Mouse (Mus musculus) MEL (cell line): ENCODE results near the gene Rcbtb2. TPM values are rescaled to one million over a fixed set of nuclear protein-coding genes. Genes with fewer than 3 reads are reported as not detected.

ENCODE experiments used
- DNase-seq: peaks from one replicate; pipeline ENCODE4 v3.0.0; 2011; ENCODE audit warnings: low read depth, low spot score
- H3K27ac ChIP-seq: 2 replicates; pipeline ENCODE4 v1.5.1; 2012; ENCODE audit warnings: low read depth, mild to moderate bottlenecking, control low read depth, low read length, moderate library complexity; ENCODE audit not compliant: control insufficient read depth
- H3K27me3 ChIP-seq, 2 experiments: fragments of 150-350 bp in 1 of 2; sonication (generic) in 1 of 2; 2 replicates each; pipeline ENCODE4 v1.6.1; 2012; ENCODE audit warnings: low read length in 2 of 2, mild to moderate bottlenecking in 2 of 2, improper control_type of control experiment in 1 of 2, moderate library complexity in 1 of 2; ENCODE audit not compliant: insufficient read depth in 2 of 2, control insufficient read depth in 1 of 2
- H3K36me3 ChIP-seq, 2 experiments: 2 replicates each; pipeline ENCODE4 v1.6.1; 2012 to 2014; ENCODE audit warnings: low read length in 2 of 2, improper control_type of control experiment in 1 of 2, inconsistent platforms in 1 of 2, mild to moderate bottlenecking in 1 of 2; ENCODE audit not compliant: insufficient read depth in 2 of 2, control insufficient read depth in 1 of 2
- H3K4me1 ChIP-seq, 2 experiments: fragments of 150-350 bp in 1 of 2; sonication (generic) in 1 of 2; 2 replicates each; pipeline ENCODE4 v1.6.1; 2012; ENCODE audit warnings: low read length in 2 of 2, improper control_type of control experiment in 1 of 2, mild to moderate bottlenecking in 1 of 2; ENCODE audit not compliant: insufficient read depth in 2 of 2, control insufficient read depth in 1 of 2
- H3K4me3 ChIP-seq, 2 experiments: fragments of 150-350 bp in 1 of 2; sonication (generic) in 1 of 2; 2 replicates each; pipeline ENCODE4 v1.5.1; 2012; ENCODE audit warnings: low read depth in 2 of 2, low read length in 2 of 2, mild to moderate bottlenecking in 2 of 2, moderate library complexity in 2 of 2, control low read depth in 1 of 2, improper control_type of control experiment in 1 of 2; ENCODE audit not compliant: control insufficient read depth in 1 of 2, insufficient read depth in 1 of 2
- H3K79me2 ChIP-seq: 2 replicates; pipeline ENCODE4 v1.6.1; 2012; ENCODE audit warnings: mild to moderate bottlenecking, low read length, moderate library complexity; ENCODE audit not compliant: control insufficient read depth, poor library complexity, insufficient read depth
- H3K9ac ChIP-seq: 2 replicates; pipeline ENCODE4 v1.6.1; 2012; ENCODE audit warnings: low read depth, mild to moderate bottlenecking, control low read depth, low read length, moderate library complexity; ENCODE audit not compliant: control insufficient read depth, poor library complexity, severe bottlenecking
- H3K9me3 ChIP-seq: fragments of 150-350 bp; sonication (generic); replicated peaks from 2 replicates; pipeline ENCODE4 v1.6.1; 2012; ENCODE audit warnings: mild to moderate bottlenecking, low read length, improper control_type of control experiment, moderate library complexity; ENCODE audit not compliant: insufficient read depth
- BHLHE40 ChIP-seq: IDR thresholded peaks from 2 replicates; pipeline ENCODE4 v1.6.1; 2012; ENCODE audit warnings: low read depth, mild to moderate bottlenecking, inconsistent platforms, low read length, improper control_type of control experiment, borderline replicate concordance
- CHD1 ChIP-seq: IDR thresholded peaks from 2 replicates; pipeline ENCODE4 v1.6.1; 2012; ENCODE audit warnings: low read depth, mild to moderate bottlenecking, inconsistent platforms, low read length, improper control_type of control experiment
- CHD2 ChIP-seq: IDR thresholded peaks from 2 replicates; pipeline ENCODE4 v1.6.1; 2011; ENCODE audit warnings: low read length, improper control_type of control experiment
- CTCF ChIP-seq, 3 experiments: IDR thresholded peaks in 2 of 3; conservative IDR thresholded peaks in 1 of 3; 2 replicates each; pipeline ENCODE4 v1.5.1; 2011 to 2012; ENCODE audit warnings: low read length in 3 of 3, low read depth in 2 of 3, mild to moderate bottlenecking in 2 of 3, improper control_type of control experiment in 1 of 3, inconsistent platforms in 1 of 3, mixed read lengths in 1 of 3, moderate library complexity in 1 of 3; ENCODE audit not compliant: control insufficient read depth in 1 of 3, insufficient read depth in 1 of 3, poor library complexity in 1 of 3, severe bottlenecking in 1 of 3
- EP300 ChIP-seq, 2 experiments: IDR thresholded peaks; 2 replicates each; pipeline ENCODE4 v1.6.1; 2011; ENCODE audit warnings: improper control_type of control experiment in 2 of 2, low read length in 2 of 2, low read depth in 1 of 2, mild to moderate bottlenecking in 1 of 2
- HCFC1 ChIP-seq: IDR thresholded peaks from 2 replicates; pipeline ENCODE4 v1.6.1; 2012; ENCODE audit warnings: low read depth, mild to moderate bottlenecking, inconsistent platforms, low read length, improper control_type of control experiment, moderate library complexity
- JUND ChIP-seq: IDR thresholded peaks from 2 replicates; pipeline ENCODE4 v1.6.1; 2011; ENCODE audit warnings: low read depth, mild to moderate bottlenecking, improper control_type of control experiment, low read length
- MAFK ChIP-seq: IDR thresholded peaks from 2 replicates; pipeline ENCODE4 v1.6.1; 2011; ENCODE audit warnings: low read depth, mild to moderate bottlenecking, low read length, improper control_type of control experiment, borderline replicate concordance
- MXI1 ChIP-seq: IDR thresholded peaks from 2 replicates; pipeline ENCODE4 v1.6.1; 2011; ENCODE audit warnings: mild to moderate bottlenecking, low read depth, low read length, improper control_type of control experiment
- MYB ChIP-seq: IDR thresholded peaks from 2 replicates; pipeline ENCODE4 v1.6.1; 2011; ENCODE audit warnings: mild to moderate bottlenecking, low read depth, low read length, improper control_type of control experiment
- MYC ChIP-seq: IDR thresholded peaks from 2 replicates; pipeline ENCODE4 v1.6.1; 2011; ENCODE audit warnings: low read depth, mild to moderate bottlenecking, low read length, improper control_type of control experiment, moderate library complexity
- NRF1 ChIP-seq: IDR thresholded peaks from 2 replicates; pipeline ENCODE4 v1.6.1; 2014; ENCODE audit warnings: low read depth, mild to moderate bottlenecking, inconsistent platforms, low read length, improper control_type of control experiment, moderate library complexity; ENCODE audit not compliant: poor library complexity, insufficient read depth, severe bottlenecking
- POLR2A ChIP-seq, 2 experiments: IDR thresholded peaks; 2 replicates each; pipeline ENCODE4 v1.6.1; 2011 to 2012; ENCODE audit warnings: low read length in 2 of 2, mild to moderate bottlenecking in 2 of 2, control low read depth in 1 of 2, improper control_type of control experiment in 1 of 2, low read depth in 1 of 2, moderate library complexity in 1 of 2; ENCODE audit not compliant: control insufficient read depth in 1 of 2, insufficient read depth in 1 of 2, poor library complexity in 1 of 2
- POLR2AphosphoS5 ChIP-seq: IDR thresholded peaks from 2 replicates; pipeline ENCODE4 v1.6.1; 2012; ENCODE audit warnings: low read depth, borderline replicate concordance, mild to moderate bottlenecking, inconsistent platforms, low read length, moderate library complexity, mixed read lengths
- RCOR1 ChIP-seq: IDR thresholded peaks from 2 replicates; pipeline ENCODE4 v1.6.1; 2012; ENCODE audit warnings: low read depth, mild to moderate bottlenecking, inconsistent platforms, low read length, improper control_type of control experiment
- SIN3A ChIP-seq: IDR thresholded peaks from 2 replicates; pipeline ENCODE4 v1.6.1; 2012; ENCODE audit warnings: low read length, improper control_type of control experiment, inconsistent platforms
- TAL1 ChIP-seq: IDR thresholded peaks from 2 replicates; pipeline ENCODE4 v1.6.1; 2012; ENCODE audit warnings: mild to moderate bottlenecking, inconsistent platforms, low read length, moderate library complexity, mixed read lengths
- TBP ChIP-seq: IDR thresholded peaks from 2 replicates; pipeline ENCODE4 v1.8.0; 2011; ENCODE audit warnings: low read depth, low read length, improper control_type of control experiment
- USF1 ChIP-seq: IDR thresholded peaks from 2 replicates; pipeline ENCODE4 v1.6.1; 2014; ENCODE audit warnings: low read depth, mild to moderate bottlenecking, inconsistent platforms, low read length, improper control_type of control experiment, moderate library complexity
- USF2 ChIP-seq, 2 experiments: IDR thresholded peaks; 2 replicates each; pipeline ENCODE4 v1.6.1; 2011 to 2012; ENCODE audit warnings: improper control_type of control experiment in 2 of 2, low read length in 2 of 2, borderline replicate concordance in 1 of 2, inconsistent platforms in 1 of 2, low read depth in 1 of 2, mild to moderate bottlenecking in 1 of 2; ENCODE audit not compliant: insufficient read depth in 1 of 2
- ZC3H11A ChIP-seq: IDR thresholded peaks from 2 replicates; pipeline ENCODE4 v1.6.1; 2012; ENCODE audit warnings: low read depth, mild to moderate bottlenecking, inconsistent platforms, low read length, improper control_type of control experiment
- ZMIZ1 ChIP-seq: IDR thresholded peaks from 2 replicates; pipeline ENCODE4 v1.6.1; 2012; ENCODE audit warnings: low read depth, mild to moderate bottlenecking, inconsistent platforms, low read length, improper control_type of control experiment, moderate library complexity
- polyA plus RNA-seq, 2 experiments: library from polyadenylated mRNA; stranded (reverse) in 1 of 2; unstranded in 1 of 2; fragments of >175 nt in 1 of 2; fragments of >200 nt in 1 of 2; gene quantifications; 2 replicates each; pipeline versions ENCODE4 v1.2.1 to v1.2.4; 2012; ENCODE audit warnings: low replicate concordance in 2 of 2, low read depth in 1 of 2; ENCODE audit not compliant: insufficient read length in 2 of 2, insufficient read depth in 1 of 2, missing spikeins in 1 of 2
- total RNA-seq: library from RNA; depleted of rRNA; stranded (reverse); fragments of 300-350 nt; gene quantifications from 2 replicates; pipeline ENCODE4 v1.2.3, GENCODE M21; 2012; rRNA removed

Gene Rcbtb2
- total RNA-seq (5.4 and 8.6 TPM in 2 replicates), polyA plus RNA-seq (10 to 100 TPM in 1 of 2 experiments, not detected in 1; 13.8 TPM)

DNA sequence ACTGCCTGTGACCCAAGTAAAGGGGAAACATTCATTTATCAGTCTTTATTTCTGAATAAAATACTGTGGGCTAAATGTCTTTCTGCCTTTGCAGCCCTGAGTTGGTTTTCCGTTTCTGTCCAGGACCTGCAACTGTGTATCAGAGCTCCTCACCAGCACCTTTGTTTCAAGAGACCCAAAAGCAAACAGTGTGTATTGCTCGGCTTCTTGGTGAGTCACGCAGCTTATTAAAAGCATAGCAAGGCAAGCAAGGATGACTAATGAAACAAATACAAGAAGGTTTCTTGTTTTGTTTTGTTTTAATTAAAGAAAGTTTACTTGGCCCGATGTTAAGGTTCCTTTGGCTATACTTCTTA, at the start of gene Rcbtb2:
Rcbtb2 (plus strand) TSS at position 115 of the 356 bp plus-strand sequence.
- no peaks in the 10 kb centered on the region for H3K9me3 ChIP-seq
- peaks cover 0 to 26% of the 10 kb centered on the region in 2 experiments; a peak in 2 of 4 replicates for H3K36me3 ChIP-seq
- TF ChIP-seq RCOR1 (no peak; the same call in 1 of the 2 replicates), CTCF (IDR thresholded peaks at IDR 0.05 in 2 of 3, conservative IDR thresholded peaks at IDR 0.05 in 1 of 3; ENCODE audit: control insufficient read depth in 1 of 3, insufficient read depth in 1 of 3, low read depth in 2 of 3, low read length in 3 of 3, poor library complexity in 1 of 3, severe bottlenecking in 1 of 3) (no peak), MYB (no peak), ZC3H11A (no peak), USF2 (IDR thresholded peaks at IDR 0.05; ENCODE audit: borderline replicate concordance in 1 of 2, insufficient read depth in 1 of 2, low read depth in 1 of 2, low read length in 2 of 2) (no peak), EP300 (IDR thresholded peaks at IDR 0.05; ENCODE audit: low read depth in 1 of 2, low read length in 2 of 2) (no peak), TBP (no peak), ZMIZ1 (no peak), HCFC1 (no peak)
- TF ChIP-seq, all 39 proteins: peak for 0
- Histone ChIP-seq H3K4me3 (peak within 1 kb of the TSS; percentile 45 to 68), H3K9ac (peak within 1 kb of the TSS; percentile 45), H3K27ac (peak within 1 kb of the TSS; percentile 96), H3K79me2 (no peaks in the 10 kb centered on the region), H3K27me3 (no peaks in the 10 kb centered on the region), H3K4me1 (peaks cover 14 to 18% of the 10 kb centered on the region in 2 experiments)
- peak; percentile 72 for DNase-seq

GRCm38 (mm10) chr14:73083563-73083962, 39.3 kb upstream of the Rcbtb2 start:
- H3K27ac ChIP-seq: no peak overlapping the region
- no peaks in the 10 kb centered on the region for H3K9me3 ChIP-seq
- no peaks in the 10 kb centered on the region for H3K27me3 ChIP-seq
- H3K36me3 ChIP-seq: no peaks in the 10 kb centered on the region
- TF ChIP-seq MXI1 (no peak), TBP (no peak), POLR2AphosphoS5 (no peak), CTCF (IDR thresholded peaks at IDR 0.05 in 2 of 3, conservative IDR thresholded peaks at IDR 0.05 in 1 of 3; ENCODE audit: control insufficient read depth in 1 of 3, insufficient read depth in 1 of 3, low read depth in 2 of 3, low read length in 3 of 3, poor library complexity in 1 of 3, severe bottlenecking in 1 of 3) (no peak), RCOR1 (no peak), CHD2 (no peak), MYC (no peak), NRF1 (no peak), SIN3A (no peak), MYB (no peak), POLR2A (IDR thresholded peaks at IDR 0.05; ENCODE audit: control insufficient read depth in 1 of 2, insufficient read depth in 1 of 2, low read depth in 1 of 2, low read length in 2 of 2, poor library complexity in 1 of 2) (no peak), USF1 (no peak), JUND (no peak), CHD1 (no peak), MAFK (no peak), BHLHE40 (no peak), TAL1 (no peak)
- H3K4me1 ChIP-seq: no peaks in the 10 kb centered on the region
- no peak overlapping the region for H3K4me3 ChIP-seq
- H3K9ac ChIP-seq: no peak overlapping the region
- no peaks in the 10 kb centered on the region for H3K79me2 ChIP-seq
- no peak for DNase-seq
